Mouse (Mus musculus): ENCODE measurements around the gene Npr2. TPM values are rescaled to one million over a fixed set of nuclear protein-coding genes. Genes with fewer than 3 reads are reported as not detected.

Gene Npr2
- polyA plus RNA-seq, 1 experiment from 2014 or later = 0.80 TPM

- peak overlapping the region; percentile 35 for H3K4me2 ChIP-seq
- 22% methylated on average over 4 of the region's 4 CpGs for WGBS (ENCODE audit: insufficient replicate concordance)
These were observed 33.5 kb upstream of the Npr2 start for GRCm38 (mm10) chr4:43598200-43598599.

GRCm38 (mm10) chr4:43598650-43599380 lies 32.9 kb upstream of the Npr2 start:
- WGBS (ENCODE audit: insufficient replicate concordance) = 46% methylated on average over 7 of the region's 7 CpGs

More at GRCm38 (mm10) chr4:43598200-43598599, 33.5 kb upstream of the Npr2 start:
- H3K36me3 ChIP-seq = no peaks in the 10 kb centered on the region
- ATAC-seq (ENCODE audit: low read depth) = peak; percentile 97
- H3K27me3 ChIP-seq = no peaks in the 10 kb centered on the region
- peak; percentile 70 for DNase-seq
- no peaks in the 10 kb centered on the region for H3K9me3 ChIP-seq (replicated peaks)
- peaks cover 69% of the 10 kb centered on the region for H3K4me1 ChIP-seq (replicated peaks)
- H3K27ac ChIP-seq = peak overlapping the region; percentile 96
- peak overlapping the region; percentile 67; the same call in 1 of the 2 replicates for H3K9ac ChIP-seq
- no peak overlapping the region for H3K4me3 ChIP-seq (replicated peaks)

GRCm38 (mm10) chr4:43600195-43600934 lies 31.4 kb upstream of the Npr2 start:
- H3K4me3 ChIP-seq (replicated peaks) = no peak overlapping the region
- ATAC-seq (ENCODE audit: low read depth) = no peak
- H3K36me3 ChIP-seq = no peaks in the 10 kb centered on the region
- H3K4me2 ChIP-seq = peak overlapping the region; percentile 39
- no peak for DNase-seq
- H3K4me1 ChIP-seq (replicated peaks) = peaks cover 90% of the 10 kb centered on the region
- H3K9ac ChIP-seq = peak overlapping the region; percentile 57
- H3K27ac ChIP-seq = peak overlapping the region; percentile 82
- H3K9me3 ChIP-seq (replicated peaks) = no peaks in the 10 kb centered on the region
- WGBS (ENCODE audit: insufficient replicate concordance) = 44% methylated on average over 9 of the region's 9 CpGs
- H3K27me3 ChIP-seq = no peaks in the 10 kb centered on the region

More at GRCm38 (mm10) chr4:43598650-43599380, 32.9 kb upstream of the Npr2 start:
- peak overlapping the region; percentile 96 for H3K27ac ChIP-seq
- peak overlapping the region; percentile 35 for H3K4me2 ChIP-seq
- H3K9ac ChIP-seq = peak overlapping the region; percentile 67
- H3K4me3 ChIP-seq (replicated peaks) = no peak overlapping the region
- peaks cover 75% of the 10 kb centered on the region for H3K4me1 ChIP-seq (replicated peaks)
- ATAC-seq (ENCODE audit: low read depth) (peak; percentile 67), DNase-seq (no peak)
- H3K27me3 ChIP-seq = no peaks in the 10 kb centered on the region
- no peaks in the 10 kb centered on the region for H3K36me3 ChIP-seq
- H3K9me3 ChIP-seq (replicated peaks) = no peaks in the 10 kb centered on the region

GRCm38 (mm10) chr4:43604099-43604498 lies 27.6 kb upstream of the Npr2 start:
- no peak for ATAC-seq (ENCODE audit: low read depth)
- H3K9me3 ChIP-seq (replicated peaks) = no peaks in the 10 kb centered on the region
- H3K4me2 ChIP-seq = no peak overlapping the region; the same call in 1 of the 2 replicates
- H3K27me3 ChIP-seq = no peaks in the 10 kb centered on the region
- H3K9ac ChIP-seq = no peak overlapping the region
- DNase-seq = no peak
- WGBS (ENCODE audit: insufficient replicate concordance) = 55% methylated on average over 3 of the region's 3 CpGs
- H3K4me3 ChIP-seq (replicated peaks) = no peak overlapping the region
- H3K36me3 ChIP-seq = no peaks in the 10 kb centered on the region
- H3K4me1 ChIP-seq (replicated peaks) = peaks cover 76% of the 10 kb centered on the region
- H3K27ac ChIP-seq = peak overlapping the region; percentile 92

DNA sequence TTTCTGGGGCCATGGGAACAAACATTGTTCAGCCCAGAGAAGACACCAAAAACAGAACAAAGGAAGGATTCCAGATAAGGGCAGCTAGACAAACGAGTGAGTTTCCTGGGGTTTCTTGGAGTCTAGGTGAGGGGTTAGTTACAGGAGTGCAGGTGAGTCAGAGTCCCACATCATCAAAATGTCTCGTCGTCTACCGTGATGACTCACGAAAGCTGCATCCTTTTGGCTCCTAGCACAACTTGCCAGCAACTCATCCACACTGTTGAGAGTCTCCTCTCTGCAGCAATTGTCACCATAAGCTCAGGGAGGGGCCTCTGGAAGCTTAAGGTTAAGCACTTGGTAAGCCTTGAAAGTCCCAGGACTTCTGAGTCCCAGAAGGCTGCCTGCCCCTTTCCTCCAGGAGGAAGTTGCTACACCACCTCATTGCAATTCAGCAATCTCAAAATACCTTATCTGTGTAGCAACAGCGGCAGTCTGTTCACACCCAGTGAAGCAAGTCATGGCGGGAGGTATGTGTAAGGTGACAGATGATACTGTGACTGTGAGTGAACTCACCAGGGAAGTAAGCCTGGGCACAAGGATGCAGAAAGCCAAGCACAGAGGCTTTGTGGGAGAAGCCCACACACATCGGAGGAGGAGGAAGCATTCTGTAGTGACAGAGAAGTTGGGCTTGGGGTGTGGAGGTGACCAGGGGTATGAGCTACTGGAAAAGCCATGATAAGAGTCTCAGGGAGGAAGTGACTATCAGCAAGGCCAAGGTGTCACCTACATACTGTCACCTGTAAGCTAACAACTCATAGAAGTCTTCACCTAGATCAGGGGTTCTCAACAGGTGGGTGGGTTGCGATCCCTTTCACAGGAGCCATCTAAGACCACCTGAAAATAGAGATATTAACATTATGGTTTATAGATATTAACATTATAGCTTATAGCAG lies 26.7 kb upstream of the Npr2 start:
- H3K27me3 ChIP-seq = no peaks in the 10 kb centered on the region
- H3K4me2 ChIP-seq = peak overlapping the region; percentile 64
- H3K36me3 ChIP-seq = no peaks in the 10 kb centered on the region
- DNase-seq (peak; percentile 75), ATAC-seq (ENCODE audit: low read depth) (peak; percentile 98)
- H3K4me1 ChIP-seq (replicated peaks) = peaks cover 67% of the 10 kb centered on the region
- peak overlapping the region; percentile 62 for H3K9ac ChIP-seq
- WGBS (ENCODE audit: insufficient replicate concordance) = 34% methylated on average over 9 of the region's 9 CpGs
- peak overlapping the region; percentile 92 for H3K27ac ChIP-seq
- H3K4me3 ChIP-seq (replicated peaks) = peak overlapping the region; percentile 25
- H3K9me3 ChIP-seq (replicated peaks) = no peaks in the 10 kb centered on the region

- no peak for DNase-seq
- peaks cover 30% of the 10 kb centered on the region for H3K4me1 ChIP-seq (replicated peaks)
- H3K9ac ChIP-seq = peak overlapping the region; percentile 42; the same call in 1 of the 2 replicates
- H3K36me3 ChIP-seq = no peaks in the 10 kb centered on the region
- no peak overlapping the region; the same call in 1 of the 2 replicates for H3K4me3 ChIP-seq (replicated peaks)
- no peaks in the 10 kb centered on the region for H3K27me3 ChIP-seq
- peak; percentile 87 for ATAC-seq (ENCODE audit: low read depth)
- H3K9me3 ChIP-seq (replicated peaks) = no peaks in the 10 kb centered on the region
- H3K4me2 ChIP-seq = peak overlapping the region; percentile 54
- 10% methylated on average over 10 of the region's 10 CpGs for WGBS (ENCODE audit: insufficient replicate concordance)
- H3K27ac ChIP-seq = peak overlapping the region; percentile 75
These were observed 19.2 kb upstream of the Npr2 start for GRCm38 (mm10) chr4:43612534-43612933.

- DNase-seq = no peak
- no peaks in the 10 kb centered on the region for H3K9me3 ChIP-seq (replicated peaks)
- peak overlapping the region; percentile 54 for H3K4me2 ChIP-seq
- ATAC-seq (ENCODE audit: low read depth) = peak; percentile 81
- H3K27ac ChIP-seq = peak overlapping the region; percentile 75
- no peaks in the 10 kb centered on the region for H3K36me3 ChIP-seq
- 32% methylated on average over 3 of the region's 3 CpGs for WGBS (ENCODE audit: insufficient replicate concordance)
- H3K4me3 ChIP-seq (replicated peaks) = no peak overlapping the region
- H3K4me1 ChIP-seq (replicated peaks) = peaks cover 27% of the 10 kb centered on the region
- peak overlapping the region; percentile 41; the same call in 1 of the 2 replicates for H3K9ac ChIP-seq
- no peaks in the 10 kb centered on the region for H3K27me3 ChIP-seq
These were observed 18.5 kb upstream of the Npr2 start for GRCm38 (mm10) chr4:43613060-43613730.

DNA sequence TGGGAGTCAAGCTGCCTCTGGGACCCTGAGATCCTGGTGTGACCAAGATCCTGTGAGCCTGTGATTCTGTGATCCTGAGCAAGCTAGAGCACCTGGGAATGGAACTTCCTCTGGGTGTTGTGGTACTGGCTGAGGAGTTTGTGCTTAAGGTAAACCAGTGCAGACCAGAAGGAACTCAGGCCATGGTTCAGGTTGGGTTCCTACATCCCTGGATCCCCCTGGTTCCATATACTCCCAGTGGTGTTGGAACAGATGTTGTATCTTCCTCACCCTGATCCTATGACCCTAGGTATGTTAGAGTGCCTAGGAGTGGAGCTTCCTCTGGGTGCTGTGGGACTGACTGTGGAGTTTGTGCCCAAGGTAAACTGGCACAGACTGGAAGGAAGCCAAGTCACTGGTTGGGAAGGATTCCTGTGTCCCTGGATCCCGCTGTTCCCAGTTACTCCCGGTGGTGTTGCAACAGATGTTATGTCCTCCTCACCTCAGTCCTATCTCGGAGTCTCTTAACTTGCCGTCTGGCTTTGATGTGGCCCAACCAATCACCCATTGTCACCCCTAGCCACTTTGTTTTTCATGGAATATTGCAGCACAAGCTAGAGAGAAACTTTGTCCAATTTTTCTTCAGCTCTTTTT lies 11.5 kb upstream of the Npr2 start:
- Histone ChIP-seq H3K4me3 (replicated peaks) (no peak overlapping the region), H3K9ac (no peak overlapping the region), H3K9me3 (replicated peaks) (peaks cover 6% of the 10 kb centered on the region), H3K4me1 (replicated peaks) (no peaks in the 10 kb centered on the region), H3K4me2 (no peak overlapping the region), H3K27me3 (0 out of 2 replicates have a peak, but pooled peaks cover 3% of the 10 kb centered on the region), H3K36me3 (no peaks in the 10 kb centered on the region), H3K27ac (no peak overlapping the region)
- 72% methylated on average over 4 of the region's 4 CpGs for WGBS (ENCODE audit: insufficient replicate concordance)
- DNase-seq (no peak), ATAC-seq (ENCODE audit: low read depth) (no peak)

DNA sequence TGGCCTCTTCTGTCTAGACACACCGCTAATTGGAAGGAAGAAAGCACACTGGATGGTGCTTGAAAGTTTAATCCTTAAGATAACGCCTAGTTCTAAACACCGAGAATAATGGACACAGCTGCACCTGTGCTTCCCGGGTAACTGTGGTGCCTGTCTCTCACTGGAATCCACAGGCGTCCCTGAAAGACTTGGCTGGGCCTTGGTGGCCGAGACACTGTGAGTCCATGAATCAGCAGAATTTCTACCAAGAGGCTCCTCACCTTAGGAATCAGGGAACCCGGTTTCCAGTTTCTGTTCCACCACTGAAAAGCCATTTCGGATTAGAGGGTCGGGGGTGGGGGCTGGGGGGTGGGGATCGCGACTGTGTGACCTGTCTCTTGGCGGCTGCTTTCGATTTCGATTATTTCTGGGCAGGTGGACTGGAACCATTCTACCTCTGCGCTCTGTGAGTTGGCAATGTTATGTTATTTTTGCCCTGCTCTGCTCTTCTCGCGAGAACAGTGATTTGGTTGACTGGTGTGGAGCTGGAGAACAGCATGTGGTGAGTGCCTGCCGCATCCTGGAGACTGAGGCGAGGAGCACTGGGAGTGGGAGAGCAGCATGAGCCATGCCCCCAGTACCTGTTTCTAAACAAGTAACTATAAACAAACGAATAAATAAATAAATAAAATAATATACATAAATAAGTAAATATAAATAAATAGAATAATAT lies 2.5 kb upstream of the Npr2 start:
- peaks cover 10% of the 10 kb centered on the region for H3K9me3 ChIP-seq (replicated peaks)
- DNase-seq (no peak), ATAC-seq (ENCODE audit: low read depth) (peak; percentile 60)
- peak overlapping the region; percentile 53; the same call in 1 of the 2 replicates for H3K27ac ChIP-seq
- no peaks in the 10 kb centered on the region for H3K36me3 ChIP-seq
- peak overlapping the region; percentile 16; the same call in 1 of the 2 replicates for H3K4me3 ChIP-seq (replicated peaks)
- peak overlapping the region; percentile 38 for H3K4me2 ChIP-seq
- WGBS (ENCODE audit: insufficient replicate concordance) = 42% methylated on average over 20 of the region's 20 CpGs
- no peak overlapping the region; the same call in 1 of the 2 replicates for H3K9ac ChIP-seq
- H3K27me3 ChIP-seq = peaks cover 37% of the 10 kb centered on the region
- peaks cover 28% of the 10 kb centered on the region for H3K4me1 ChIP-seq (replicated peaks)
